Mouse (Mus musculus) hindbrain, embryonic 13.5 days (tissue): ENCODE results near the gene Gm29110. TPM values are rescaled to one million over a fixed set of nuclear protein-coding genes. Genes with fewer than 3 reads are reported as not detected.
"Not testable (repeated sequence)": the region's sequence is repeated elsewhere in the genome, so short reads cannot be mapped to it uniquely, and the experiment has no call there.

ENCODE experiments used
- ATAC-seq: fragments of 200-750 bp; cut with Nextera tagmentation; 2 replicates; pipeline ENCODE4 v1.8.0; 2017; ENCODE audit warnings: moderate TSS enrichment; ENCODE audit not compliant: low FRiP score
- H3K27ac ChIP-seq: fragments of 300-500 bp; sonication (generic); 2 replicates; pipeline ENCODE4 v1.5.1; 2015; ENCODE audit warnings: inconsistent platforms, mild to moderate bottlenecking, moderate library complexity
- H3K27me3 ChIP-seq: fragments of 300-500 bp; sonication (generic); 2 replicates; pipeline ENCODE4 v1.6.1; 2015; ENCODE audit warnings: mild to moderate bottlenecking, inconsistent platforms
- H3K36me3 ChIP-seq: fragments of 300-500 bp; sonication (generic); 2 replicates; pipeline ENCODE4 v1.6.1; 2015; ENCODE audit warnings: mild to moderate bottlenecking, inconsistent platforms
- H3K4me1 ChIP-seq: fragments of 300-500 bp; sonication (generic); replicated peaks from 2 replicates; pipeline ENCODE4 v1.6.1; 2015; ENCODE audit warnings: inconsistent platforms
- H3K4me2 ChIP-seq: fragments of 300-500 bp; sonication (generic); 2 replicates; pipeline ENCODE4 v1.6.1; 2015; ENCODE audit warnings: inconsistent platforms, mild to moderate bottlenecking, moderate library complexity
- H3K4me3 ChIP-seq: fragments of 300-500 bp; sonication (generic); 2 replicates; pipeline ENCODE4 v1.5.1; 2015; ENCODE audit warnings: mild to moderate bottlenecking, inconsistent platforms
- H3K9ac ChIP-seq: fragments of 300-500 bp; sonication (generic); 2 replicates; pipeline ENCODE4 v1.6.1; 2015; ENCODE audit warnings: mild to moderate bottlenecking, inconsistent platforms
- H3K9me3 ChIP-seq: fragments of 300-500 bp; sonication (generic); 2 replicates; pipeline ENCODE4 v1.6.1; 2016; ENCODE audit warnings: inconsistent platforms
- WGBS: fragments of 180-500 bp; shearing (Covaris S2); methylation state at CpG from one replicate; pipeline ENCODE4 v1.1.7; 2015; 5-methylcytosine and 5-hydroxymethylcytosine counted together
- polyA plus RNA-seq: library from polyadenylated mRNA; unstranded; fragments of >200 nt; fragmentation: Nextera tagmentation; extraction: Ambion mirVana; gene quantifications from 2 replicates; pipeline ENCODE4 v1.2.1, GENCODE M21; 2015

Gm29110 gene
- polyA plus RNA-seq: not detected in 2 replicates

DNA sequence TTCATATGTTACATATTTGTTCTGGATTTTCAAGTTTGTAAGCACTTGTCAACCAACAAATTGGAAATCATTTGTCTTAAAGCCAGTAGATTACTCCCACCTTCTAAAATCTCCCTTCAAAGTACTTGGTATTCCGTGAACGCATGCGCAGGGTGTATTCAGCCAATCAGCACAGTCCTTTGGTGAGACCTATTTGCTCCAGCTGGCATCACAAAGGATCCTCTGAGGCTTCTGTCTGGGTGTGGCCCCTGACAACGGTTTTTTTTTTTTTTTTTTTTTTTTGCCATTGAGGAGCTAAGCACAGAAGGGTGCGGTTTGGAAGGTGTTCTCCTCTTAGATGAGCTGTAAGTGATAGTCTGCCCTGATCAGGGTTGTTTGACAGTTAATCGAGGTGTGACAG lies at the start of gene Gm29110:
Gm29110 (plus strand) TSS at position 301 of the 400 bp plus-strand sequence.
- not testable (repeated sequence) for H3K4me2 ChIP-seq, H3K9me3 ChIP-seq
- WGBS: 67% methylated on average over 2 of the region's 6 CpGs

More for the DNA sequence above, at the start of gene Gm29110:
- H3K27me3 ChIP-seq, H3K36me3 ChIP-seq, H3K4me3 ChIP-seq, ATAC-seq, H3K27ac ChIP-seq, H3K9ac ChIP-seq, H3K4me1 ChIP-seq: not testable (repeated sequence)

Other genes with a start within 250 kb of the Gm29110 start
- not detected in 2 replicates for gene Gm21913, start 153.4 kb downstream of the Gm29110 start, polyA plus RNA-seq